Mouse (Mus musculus): ENCODE measurements around the gene Col17a1. TPM values are rescaled to one million over a fixed set of nuclear protein-coding genes. Genes with fewer than 3 reads are reported as not detected.

Col17a1 gene
- total RNA-seq, 4 experiments from 2014 or later = 0.33 to 0.74 (median 0.47) TPM

Other genes starting within 250 kb of the Col17a1 start
- 10 to 100 TPM; 29.9 to 33.2 (median 31.8) TPM for gene Sh3pxd2a, start 227.7 kb downstream of the Col17a1 start, total RNA-seq (2022)
- 10 to 100 TPM; 22.5 to 29.1 (median 25.3) TPM for gene Stn1, start 154.6 kb downstream of the Col17a1 start, total RNA-seq (2022)
- gene Slk, start 112.4 kb downstream of the Col17a1 start, total RNA-seq (2022) = 10 to 100 TPM; 53.2 to 54.7 (median 54.1) TPM
- 10 to 100 TPM; 88.3 to 92.5 (median 89.9) TPM for gene Sfr1, start 39.6 kb upstream of the Col17a1 start, total RNA-seq (2022)
- 10 to 100 TPM; 47.5 to 55.8 (median 51.4) TPM for gene Gsto1, start 162.9 kb upstream of the Col17a1 start, total RNA-seq (2022)
- gene Gsto2, start 173.4 kb upstream of the Col17a1 start, total RNA-seq (2022) = 1 to 10 TPM; 1.5 to 2.6 (median 2.2) TPM
- gene Cfap43, start 227.2 kb upstream of the Col17a1 start, total RNA-seq (2022) = 1 to 10 TPM in 2 of 4 experiments, under 1 TPM in 2; 0.46 to 1.2 (median 0.99) TPM
- gene Itprip, start 227.2 kb upstream of the Col17a1 start, total RNA-seq (2022) = 1 to 10 TPM in 2 of 4 experiments, under 1 TPM in 2; 0.74 to 1.7 (median 1.2) TPM
- under 1 TPM; 0.15 to 0.39 (median 0.36) TPM for gene Cfap58, start 245.6 kb upstream of the Col17a1 start, total RNA-seq (2022)